Mouse (Mus musculus): ENCODE data around the gene Zfp426.
A peak's percentile ranks its signal among the peaks of the same experiment; 100 is the strongest.

Gene Zfp426

GRCm38 (mm10) chr9:20492527-20493233, at the start of gene Zfp426:
TSS of gene Zfp426 (minus strand) at chr9:20492746.
- DNase-seq (ENCODE audit: low spot score in 2 of 2) = peak; percentile 76 to 85

- DNase-seq (ENCODE audit: low spot score in 2 of 2) = no peak
Measured at GRCm38 (mm10) chr9:20536598-20536997, 44.1 kb upstream of the Zfp426 start.

GRCm38 (mm10) chr9:20534326-20534926, 41.9 kb upstream of the Zfp426 start:
- no peak for DNase-seq (ENCODE audit: low spot score in 2 of 2)

- DNase-seq (ENCODE audit: low spot score in 2 of 2) = peak; percentile 87 to 93
Measured at GRCm38 (mm10) chr9:20521306-20521957, 28.9 kb upstream of the Zfp426 start, which contains the start of gene Zfp266. TSS of gene Zfp266 (minus strand) at chr9:20521417.

GRCm38 (mm10) chr9:20520531-20521210, 28.1 kb upstream of the Zfp426 start:
- DNase-seq (ENCODE audit: low spot score in 2 of 2) = no peak

GRCm38 (mm10) chr9:20519949-20520348, 27.4 kb upstream of the Zfp426 start:
- DNase-seq (ENCODE audit: low spot score in 2 of 2) = no peak

- no peak for DNase-seq (ENCODE audit: low spot score in 2 of 2)
Measured at GRCm38 (mm10) chr9:20518708-20519107, 26.2 kb upstream of the Zfp426 start.

- DNase-seq (ENCODE audit: low spot score in 2 of 2) = no peak
Measured at GRCm38 (mm10) chr9:20517727-20518126, 25.2 kb upstream of the Zfp426 start.

GRCm38 (mm10) chr9:20514016-20514415, 21.5 kb upstream of the Zfp426 start:
- no peak for DNase-seq (ENCODE audit: low spot score in 2 of 2)

- DNase-seq (ENCODE audit: low spot score in 2 of 2) = no peak
Measured at GRCm38 (mm10) chr9:20512714-20513113, 20.2 kb upstream of the Zfp426 start.

- no peak for DNase-seq (ENCODE audit: low spot score in 2 of 2)
Measured at GRCm38 (mm10) chr9:20511645-20512044, 19.1 kb upstream of the Zfp426 start.

GRCm38 (mm10) chr9:20510346-20510745, 17.8 kb upstream of the Zfp426 start:
- no peak for DNase-seq (ENCODE audit: low spot score in 2 of 2)

- DNase-seq (ENCODE audit: low spot score in 2 of 2) = no peak
Measured at GRCm38 (mm10) chr9:20509676-20510075, 17.1 kb upstream of the Zfp426 start.

- no peak for DNase-seq (ENCODE audit: low spot score in 2 of 2)
Measured at GRCm38 (mm10) chr9:20504801-20505200, 12.3 kb upstream of the Zfp426 start.

GRCm38 (mm10) chr9:20493281-20493680, 735 bp upstream of the Zfp426 start:
- DNase-seq (ENCODE audit: low spot score in 2 of 2) = no peak

- DNase-seq (ENCODE audit: low spot score in 2 of 2) = no peak
Measured at GRCm38 (mm10) chr9:20491858-20492526, 554 bp downstream of the Zfp426 start.

GRCm38 (mm10) chr9:20489536-20489935, 3.0 kb downstream of the Zfp426 start:
- DNase-seq (ENCODE audit: low spot score in 2 of 2) = no peak

GRCm38 (mm10) chr9:20479396-20479795, 13.2 kb downstream of the Zfp426 start:
- DNase-seq (ENCODE audit: low spot score in 2 of 2) = no peak

- DNase-seq (ENCODE audit: low spot score in 2 of 2) = no peak
Measured at GRCm38 (mm10) chr9:20476632-20477031, 15.9 kb downstream of the Zfp426 start.

GRCm38 (mm10) chr9:20466761-20467442, 25.6 kb downstream of the Zfp426 start:
- DNase-seq (ENCODE audit: low spot score in 2 of 2) = peak; percentile 14 to 31

Measured in urinary bladder, adult 18-20 months (tissue).